Mouse (Mus musculus): Measurements from ENCODE around the gene Rapgef2. TPM values are rescaled to one million over a fixed set of nuclear protein-coding genes. Genes with fewer than 3 reads are reported as not detected.
"Not testable (repeated sequence)": the region's sequence is repeated elsewhere in the genome, so short reads cannot be mapped to it uniquely, and the experiment has no call there.

The Rapgef2 gene
- polyA plus RNA-seq, 1 experiment from 2014 or later: 9.0 TPM

DNA sequence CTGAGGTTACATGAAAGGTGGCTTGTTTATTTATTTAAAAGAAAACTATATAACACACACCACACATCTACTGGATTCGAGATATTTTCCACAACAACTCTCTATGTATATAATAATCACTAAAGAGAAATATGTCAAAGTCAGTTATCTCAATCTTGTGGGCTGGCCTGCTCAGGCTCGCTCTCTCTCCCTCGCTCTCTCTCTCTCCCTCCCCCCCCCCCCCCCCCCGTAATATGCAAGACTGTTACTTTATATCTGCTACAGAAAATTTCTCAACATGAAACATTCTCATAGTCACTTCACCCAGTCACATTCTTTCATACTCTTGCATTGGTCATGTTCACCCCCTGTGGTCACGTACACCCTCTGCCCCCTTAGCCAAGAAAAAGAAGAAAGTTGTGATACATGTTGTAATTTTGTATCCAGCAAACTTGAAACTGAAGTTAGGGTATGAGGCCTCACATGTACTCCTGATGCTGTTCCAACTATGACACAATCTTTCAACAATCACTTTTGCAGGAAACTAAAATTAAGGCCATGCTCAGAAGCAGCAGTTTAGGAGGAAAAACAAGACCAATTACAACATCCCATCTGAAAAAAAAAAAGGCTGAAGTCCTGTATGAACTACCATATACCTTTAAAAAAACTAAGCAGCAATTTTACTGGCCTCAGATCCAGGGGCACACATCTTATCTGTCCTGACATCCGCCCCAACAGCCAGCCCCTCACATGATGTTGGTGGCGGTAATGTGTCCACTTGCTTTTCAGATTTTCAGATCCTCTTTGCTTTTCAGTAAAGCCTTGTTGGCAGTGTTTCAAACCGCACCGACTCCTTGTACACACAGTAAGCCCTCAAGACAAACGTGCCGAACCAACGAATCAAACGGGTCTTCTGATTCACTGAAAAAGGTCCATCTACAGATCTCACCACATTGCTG lies 52.6 kb downstream of the Rapgef2 start:
- Histone ChIP-seq H3K36me3 (ENCODE audit: inconsistent target) (no peaks in the 10 kb centered on the region), H3K27ac (peak overlapping the region; percentile 58), H3K4me3 (ENCODE audit: inconsistent target) (no peak overlapping the region), H3K79me2 (ENCODE audit: inconsistent target) (peaks cover 88% of the 10 kb centered on the region)
- 16% methylated on average over 12 of the region's 13 CpGs for WGBS (ENCODE audit: missing documents)

GRCm38 (mm10) chr3:79230718-79231117 lies 55.6 kb downstream of the Rapgef2 start:
- H3K79me2 ChIP-seq (ENCODE audit: inconsistent target): peaks cover 91% of the 10 kb centered on the region
- H3K36me3 ChIP-seq (ENCODE audit: inconsistent target): no peaks in the 10 kb centered on the region
- WGBS (ENCODE audit: missing documents): 90% methylated on average over 4 of the region's 4 CpGs
- H3K27ac ChIP-seq: no peak overlapping the region
- H3K4me3 ChIP-seq (ENCODE audit: inconsistent target): no peak overlapping the region

GRCm38 (mm10) chr3:79229546-79229945 lies 56.8 kb downstream of the Rapgef2 start:
- 7% methylated on average over 5 of the region's 6 CpGs for WGBS (ENCODE audit: missing documents)
- H3K79me2 ChIP-seq (ENCODE audit: inconsistent target): peaks cover 91% of the 10 kb centered on the region
- H3K27ac ChIP-seq: peak overlapping the region; percentile 15; the same call in 1 of the 2 replicates
- H3K4me3 ChIP-seq (ENCODE audit: inconsistent target): no peak overlapping the region
- H3K36me3 ChIP-seq (ENCODE audit: inconsistent target): no peaks in the 10 kb centered on the region

GRCm38 (mm10) chr3:79228304-79228703 lies 58.0 kb downstream of the Rapgef2 start:
- Histone ChIP-seq H3K4me3 (ENCODE audit: inconsistent target) (no peak overlapping the region), H3K36me3 (ENCODE audit: inconsistent target) (no peaks in the 10 kb centered on the region), H3K27ac (no peak overlapping the region), H3K79me2 (ENCODE audit: inconsistent target) (peaks cover 99% of the 10 kb centered on the region)

- H3K27ac ChIP-seq: no peak overlapping the region
- 58% methylated on average over 17 of the region's 17 CpGs for WGBS (ENCODE audit: missing documents)
- no peak overlapping the region for H3K4me3 ChIP-seq (ENCODE audit: inconsistent target)
- no peaks in the 10 kb centered on the region for H3K36me3 ChIP-seq (ENCODE audit: inconsistent target)
- peaks cover 99% of the 10 kb centered on the region for H3K79me2 ChIP-seq (ENCODE audit: inconsistent target)
Observed at GRCm38 (mm10) chr3:79227356-79228088, 58.8 kb downstream of the Rapgef2 start.

DNA sequence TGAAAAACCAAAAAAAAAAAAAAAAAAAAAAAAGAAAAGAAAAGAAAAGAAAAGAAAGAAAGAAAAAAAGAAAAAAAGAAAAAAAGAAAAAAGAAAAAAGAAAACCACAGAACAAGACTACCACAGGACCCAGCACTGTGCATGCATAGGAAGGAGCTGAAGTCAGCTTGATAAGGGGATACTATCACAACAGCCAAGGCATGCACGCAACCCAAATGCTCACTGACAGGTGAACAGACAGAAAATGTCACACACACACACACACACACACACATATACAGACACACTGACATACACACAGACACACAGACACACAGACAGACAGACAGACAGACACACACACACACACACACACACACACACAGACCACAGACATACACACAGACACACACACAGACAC lies 59.5 kb downstream of the Rapgef2 start:
- not testable (repeated sequence) for H3K27ac ChIP-seq; H3K36me3 ChIP-seq (ENCODE audit: inconsistent target); H3K4me3 ChIP-seq (ENCODE audit: inconsistent target)
- peaks cover 99% of the 10 kb centered on the region for H3K79me2 ChIP-seq (ENCODE audit: inconsistent target)
- 100% methylated on average over 1 of the region's 1 CpGs for WGBS (ENCODE audit: missing documents)

DNA sequence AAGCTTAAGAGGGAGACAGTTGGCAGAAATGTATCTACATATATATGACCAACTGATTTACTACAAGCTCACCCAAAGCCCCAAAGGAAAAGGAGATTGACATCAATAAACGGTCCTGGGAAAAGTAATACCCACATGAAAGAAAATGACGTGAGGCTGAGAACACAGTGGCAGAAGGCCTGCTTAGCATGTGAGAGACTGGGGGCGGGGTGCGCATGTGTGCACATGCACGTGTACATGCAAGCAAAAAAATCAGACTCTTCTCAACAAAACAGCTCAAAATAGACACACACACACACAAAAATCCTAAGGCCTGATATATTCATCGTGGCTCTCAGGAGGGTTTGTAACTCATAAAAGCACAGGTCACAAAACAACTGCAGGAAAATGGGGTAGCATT lies 60.4 kb downstream of the Rapgef2 start:
- no peaks in the 10 kb centered on the region for H3K36me3 ChIP-seq (ENCODE audit: inconsistent target)
- H3K27ac ChIP-seq: no peak overlapping the region
- 88% methylated on average over 6 of the region's 6 CpGs for WGBS (ENCODE audit: missing documents)
- H3K4me3 ChIP-seq (ENCODE audit: inconsistent target): no peak overlapping the region
- peaks cover 97% of the 10 kb centered on the region for H3K79me2 ChIP-seq (ENCODE audit: inconsistent target)

DNA sequence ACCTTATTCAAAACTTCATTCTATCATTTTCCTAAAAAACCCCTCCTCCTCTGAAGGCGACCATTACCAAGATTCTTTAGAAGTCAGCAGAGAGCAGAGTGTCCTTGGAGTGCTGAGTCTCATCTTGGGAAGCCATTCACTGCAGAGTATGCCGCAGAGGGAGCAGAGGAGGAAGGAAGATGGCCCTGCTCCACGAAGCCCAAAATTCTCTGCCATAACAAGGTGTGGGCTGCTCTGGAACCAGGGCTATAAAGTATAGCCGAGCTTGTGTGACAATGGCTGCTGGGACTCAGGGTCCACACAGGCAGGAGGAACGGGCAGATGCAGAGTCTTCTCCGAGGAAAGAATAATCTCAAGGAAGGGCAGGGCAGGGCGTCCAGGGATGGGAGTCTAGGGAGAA lies 62.0 kb downstream of the Rapgef2 start:
- 96% methylated on average over 7 of the region's 7 CpGs for WGBS (ENCODE audit: missing documents)
- no peaks in the 10 kb centered on the region for H3K36me3 ChIP-seq (ENCODE audit: inconsistent target)
- peaks cover 98% of the 10 kb centered on the region for H3K79me2 ChIP-seq (ENCODE audit: inconsistent target)

DNA sequence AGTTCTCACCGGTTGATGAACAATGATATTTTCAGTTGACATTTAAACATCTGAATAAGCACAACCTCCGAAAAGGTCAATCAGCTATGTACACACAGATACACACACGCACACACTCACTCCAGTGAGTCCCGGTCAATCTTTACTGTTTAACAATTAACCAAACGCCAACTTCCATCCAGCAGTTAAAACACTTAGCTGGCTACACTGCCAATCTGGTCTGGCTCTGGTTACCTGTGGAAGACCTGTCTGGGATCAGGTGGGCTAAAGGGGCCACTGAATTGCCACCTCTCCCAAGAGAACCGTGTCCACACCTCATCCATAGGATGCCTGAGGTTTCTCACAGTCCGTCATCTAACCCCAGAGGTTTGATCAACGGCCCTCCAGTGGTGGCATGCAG lies 63.0 kb downstream of the Rapgef2 start:
- Histone ChIP-seq H3K79me2 (ENCODE audit: inconsistent target) (peaks cover 99% of the 10 kb centered on the region), H3K4me3 (ENCODE audit: inconsistent target) (no peak overlapping the region), H3K36me3 (ENCODE audit: inconsistent target) (no peaks in the 10 kb centered on the region), H3K27ac (no peak overlapping the region)
- WGBS (ENCODE audit: missing documents): 92% methylated on average over 8 of the region's 8 CpGs

More for the DNA sequence above, 62.0 kb downstream of the Rapgef2 start:
- H3K27ac ChIP-seq: no peak overlapping the region
- no peak overlapping the region for H3K4me3 ChIP-seq (ENCODE audit: inconsistent target)

DNA sequence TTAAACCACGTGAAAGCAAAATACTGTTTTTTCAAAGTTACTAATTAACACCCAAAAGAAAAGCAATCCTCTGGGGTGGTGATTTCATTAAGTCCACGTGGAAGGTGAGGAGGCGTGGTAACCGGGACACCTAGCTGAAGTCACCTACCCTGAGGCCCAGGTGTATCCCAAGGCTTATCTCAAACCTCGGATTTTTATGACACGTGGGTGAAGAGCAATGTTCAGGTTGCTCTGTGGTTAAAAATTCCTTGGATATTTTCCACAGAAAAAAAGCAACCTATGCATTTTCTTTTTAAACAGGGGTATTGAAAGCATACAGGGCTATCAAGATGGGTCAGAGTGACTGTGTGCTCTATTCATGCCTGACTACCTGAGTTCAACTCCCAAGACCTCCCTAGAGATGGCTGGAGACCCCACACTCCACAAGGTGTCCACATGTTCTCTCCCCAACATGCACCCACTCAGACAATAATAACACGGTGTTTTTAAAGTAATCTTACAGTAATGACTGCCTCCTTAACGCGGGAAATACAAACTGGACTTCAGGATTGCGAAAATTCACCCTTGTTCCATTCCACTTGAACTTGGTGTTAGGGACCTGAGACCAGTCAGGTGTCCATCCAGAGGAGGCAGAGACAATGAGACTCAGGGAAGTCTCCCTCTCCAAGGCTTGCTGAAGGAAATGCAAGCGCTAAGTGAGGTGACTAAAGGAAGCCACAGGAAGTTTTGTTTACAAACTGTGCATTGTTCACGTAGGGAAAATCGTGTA lies 63.9 kb downstream of the Rapgef2 start:
- WGBS (ENCODE audit: missing documents): 84% methylated on average over 13 of the region's 13 CpGs

GRCm38 (mm10) chr3:79221296-79222191 lies 64.8 kb downstream of the Rapgef2 start:
- Histone ChIP-seq H3K27ac (no peak overlapping the region), H3K4me3 (ENCODE audit: inconsistent target) (no peak overlapping the region), H3K36me3 (ENCODE audit: inconsistent target) (no peaks in the 10 kb centered on the region), H3K79me2 (ENCODE audit: inconsistent target) (peaks cover 99% of the 10 kb centered on the region)
- WGBS (ENCODE audit: missing documents): 55% methylated on average over 9 of the region's 9 CpGs

More for the DNA sequence above, 63.9 kb downstream of the Rapgef2 start:
- H3K79me2 ChIP-seq (ENCODE audit: inconsistent target): peaks cover 99% of the 10 kb centered on the region
- no peak overlapping the region for H3K4me3 ChIP-seq (ENCODE audit: inconsistent target)
- no peaks in the 10 kb centered on the region for H3K36me3 ChIP-seq (ENCODE audit: inconsistent target)
- no peak overlapping the region for H3K27ac ChIP-seq

- 93% methylated on average over 10 of the region's 10 CpGs for WGBS (ENCODE audit: missing documents)
- Histone ChIP-seq H3K79me2 (ENCODE audit: inconsistent target) (peaks cover 88% of the 10 kb centered on the region), H3K36me3 (ENCODE audit: inconsistent target) (no peaks in the 10 kb centered on the region), H3K4me3 (ENCODE audit: inconsistent target) (no peak overlapping the region), H3K27ac (no peak overlapping the region)
Observed at GRCm38 (mm10) chr3:79219144-79219930, 67.0 kb downstream of the Rapgef2 start.

DNA sequence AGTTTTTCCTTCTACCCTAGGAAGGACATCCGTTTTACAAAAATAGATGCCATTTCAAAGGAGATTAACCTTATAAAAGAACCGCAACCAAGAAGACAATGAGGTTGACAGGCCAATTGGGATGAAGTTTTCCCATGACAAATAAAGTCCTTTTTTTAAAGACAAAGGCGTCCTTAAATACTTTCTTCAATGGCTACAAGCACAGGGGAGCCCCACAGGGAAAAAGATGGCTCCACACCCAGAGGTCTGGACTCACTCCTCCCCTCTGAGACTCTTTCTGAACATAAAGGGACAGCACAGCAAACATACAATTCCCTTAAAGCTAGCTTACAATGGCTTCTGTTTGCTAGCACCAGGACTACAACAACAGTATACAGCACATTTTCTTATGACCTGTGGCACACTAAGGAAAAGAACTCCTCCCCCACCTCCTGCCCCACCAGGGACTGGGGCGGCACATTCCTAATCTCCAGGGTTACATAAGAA lies 67.7 kb downstream of the Rapgef2 start:
- H3K79me2 ChIP-seq (ENCODE audit: inconsistent target): peaks cover 81% of the 10 kb centered on the region
- no peak overlapping the region for H3K4me3 ChIP-seq (ENCODE audit: inconsistent target)
- no peak overlapping the region for H3K27ac ChIP-seq
- WGBS (ENCODE audit: missing documents): 87% methylated on average over 4 of the region's 4 CpGs
- no peaks in the 10 kb centered on the region for H3K36me3 ChIP-seq (ENCODE audit: inconsistent target)

Measured in macrophage (primary cell).